Mouse (Mus musculus): ENCODE measurements around the gene Olfr283.

DNA sequence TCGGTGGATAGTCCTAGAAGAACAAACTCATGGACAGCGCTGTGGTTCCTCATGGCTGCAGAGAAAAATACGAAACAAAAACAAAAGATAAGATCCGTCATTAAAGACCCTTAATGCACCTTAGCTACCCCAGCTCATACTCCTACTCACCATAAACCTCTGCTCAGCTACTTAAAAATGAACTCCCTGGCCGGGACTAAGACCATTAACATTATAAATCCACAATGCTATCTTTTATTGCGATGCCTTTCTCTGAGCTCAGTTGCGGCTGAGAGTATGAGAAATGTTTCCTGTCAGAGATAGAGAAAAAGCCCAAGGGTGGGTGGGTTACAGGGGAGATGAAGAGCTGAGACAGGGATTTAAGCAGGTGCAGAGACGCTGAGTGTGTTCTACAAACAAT is 39.9 kb downstream of the Olfr283 start, which contains the start of gene Olfr284:
- TF ChIP-seq CTCF (IDR thresholded peaks at IDR 0.05; ENCODE audit: low read depth, low read length) (no peak), POLR2A (IDR thresholded peaks at IDR 0.05; ENCODE audit: extremely low read depth, insufficient read depth, low read length) (no peak)

Measured in liver, adult 2 months (tissue).